Mouse (Mus musculus): Measurements from ENCODE around the gene Ncdn. TPM values are rescaled to one million over a fixed set of nuclear protein-coding genes. Genes with fewer than 3 reads are reported as not detected.

Ncdn gene
- total RNA-seq, 1 experiment from 2014 or later: 6.6 TPM

DNA sequence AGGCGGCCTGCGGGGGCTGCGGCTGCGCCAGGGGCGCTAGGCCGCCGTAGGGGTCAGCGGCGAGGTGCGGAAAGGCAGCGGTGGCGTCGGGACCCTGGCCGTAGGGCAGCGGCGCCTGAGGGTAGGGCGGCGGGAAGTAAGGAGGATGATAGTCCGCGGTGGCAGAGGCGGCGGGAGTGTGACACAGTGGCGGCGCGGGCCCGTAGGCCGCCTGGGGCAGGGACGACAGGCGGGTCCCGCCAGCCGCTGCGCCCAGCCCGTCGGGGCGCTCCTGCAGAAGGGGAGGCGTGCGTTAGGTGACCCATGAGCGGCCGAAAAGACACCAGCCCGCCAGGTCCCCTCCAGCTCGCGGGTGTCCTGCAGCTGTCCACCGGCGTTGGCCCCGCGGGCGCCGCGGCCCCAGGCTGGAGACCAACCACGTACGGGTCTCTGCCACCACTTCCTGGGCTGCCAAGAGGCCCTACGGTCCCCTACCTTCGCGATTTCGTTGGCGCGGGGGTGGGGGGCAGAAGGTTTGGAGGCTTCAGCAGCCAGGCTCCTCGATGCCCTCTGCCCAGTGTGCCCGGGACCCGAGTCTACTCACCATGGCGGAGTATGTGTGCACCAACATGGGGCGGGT, 17.7 kb downstream of the Ncdn start:
- ATAC-seq (ENCODE audit: extremely low read depth, insufficient number of reproducible peaks, low FRiP score, poor library complexity, severe bottlenecking): no peak

DNA sequence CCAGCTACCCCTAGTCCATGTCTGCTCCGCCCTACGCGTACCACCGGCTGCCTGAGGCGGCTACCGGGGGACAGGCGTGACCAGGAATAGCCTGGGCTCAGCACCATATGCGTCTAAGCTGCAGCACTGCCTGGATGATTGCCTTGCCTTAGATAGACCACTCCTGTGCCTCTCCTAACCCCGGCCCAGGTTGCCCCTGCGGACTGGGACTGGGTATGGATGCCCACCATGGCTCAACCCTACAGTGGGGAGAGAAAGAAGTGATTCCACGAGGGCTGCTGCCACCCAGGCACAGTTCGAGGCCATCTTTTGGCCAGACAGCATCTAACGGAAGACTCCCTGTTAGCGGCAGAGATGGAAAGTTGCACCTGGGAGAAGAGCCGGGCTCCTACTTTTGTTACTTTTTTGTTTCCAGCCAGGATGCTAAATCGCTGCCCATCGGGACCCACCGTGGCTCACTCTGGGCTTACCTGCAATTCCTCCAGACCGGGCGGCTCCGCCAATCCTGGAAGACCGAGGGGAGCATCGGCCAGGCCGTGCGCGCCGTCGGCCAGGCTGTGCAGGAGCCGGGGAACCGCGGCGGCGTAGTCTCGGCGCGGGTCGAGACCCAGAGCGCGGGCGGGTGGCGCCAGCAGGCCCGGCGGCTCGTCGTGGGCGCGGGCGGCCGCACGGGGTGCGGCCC, 18.4 kb downstream of the Ncdn start:
- ATAC-seq (ENCODE audit: extremely low read depth, insufficient number of reproducible peaks, low FRiP score, poor library complexity, severe bottlenecking): no peak

DNA sequence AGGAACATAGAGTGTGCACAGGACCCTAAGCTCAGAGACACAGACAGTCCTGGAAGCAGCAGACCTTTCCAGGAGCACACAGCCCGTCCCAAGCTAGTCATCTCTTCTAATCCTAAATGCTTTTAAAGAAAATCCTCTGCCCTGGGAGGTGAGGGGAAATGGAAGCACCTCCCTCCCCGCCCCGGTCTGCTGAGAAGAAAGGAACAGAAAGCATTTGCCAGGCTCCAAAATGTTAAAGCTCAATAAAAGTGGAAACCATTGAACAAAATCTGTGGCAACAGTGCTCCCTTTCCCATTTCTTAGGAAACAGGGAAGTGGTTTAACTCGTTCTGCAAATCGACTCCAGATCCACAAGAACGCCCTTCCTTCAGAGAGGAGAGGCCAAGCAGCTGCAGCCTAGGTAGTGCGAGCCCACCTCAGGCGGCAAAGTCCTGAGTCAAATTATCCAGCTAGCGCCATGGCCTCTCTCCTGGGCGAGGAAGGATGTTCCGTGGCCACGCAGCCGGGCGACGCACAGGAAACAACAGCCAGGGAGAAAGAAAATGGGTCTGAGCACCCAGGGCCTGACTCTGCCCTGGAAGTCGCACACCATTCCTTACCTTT, 19.1 kb downstream of the Ncdn start:
- ATAC-seq (ENCODE audit: extremely low read depth, insufficient number of reproducible peaks, low FRiP score, poor library complexity, severe bottlenecking): no peak

DNA sequence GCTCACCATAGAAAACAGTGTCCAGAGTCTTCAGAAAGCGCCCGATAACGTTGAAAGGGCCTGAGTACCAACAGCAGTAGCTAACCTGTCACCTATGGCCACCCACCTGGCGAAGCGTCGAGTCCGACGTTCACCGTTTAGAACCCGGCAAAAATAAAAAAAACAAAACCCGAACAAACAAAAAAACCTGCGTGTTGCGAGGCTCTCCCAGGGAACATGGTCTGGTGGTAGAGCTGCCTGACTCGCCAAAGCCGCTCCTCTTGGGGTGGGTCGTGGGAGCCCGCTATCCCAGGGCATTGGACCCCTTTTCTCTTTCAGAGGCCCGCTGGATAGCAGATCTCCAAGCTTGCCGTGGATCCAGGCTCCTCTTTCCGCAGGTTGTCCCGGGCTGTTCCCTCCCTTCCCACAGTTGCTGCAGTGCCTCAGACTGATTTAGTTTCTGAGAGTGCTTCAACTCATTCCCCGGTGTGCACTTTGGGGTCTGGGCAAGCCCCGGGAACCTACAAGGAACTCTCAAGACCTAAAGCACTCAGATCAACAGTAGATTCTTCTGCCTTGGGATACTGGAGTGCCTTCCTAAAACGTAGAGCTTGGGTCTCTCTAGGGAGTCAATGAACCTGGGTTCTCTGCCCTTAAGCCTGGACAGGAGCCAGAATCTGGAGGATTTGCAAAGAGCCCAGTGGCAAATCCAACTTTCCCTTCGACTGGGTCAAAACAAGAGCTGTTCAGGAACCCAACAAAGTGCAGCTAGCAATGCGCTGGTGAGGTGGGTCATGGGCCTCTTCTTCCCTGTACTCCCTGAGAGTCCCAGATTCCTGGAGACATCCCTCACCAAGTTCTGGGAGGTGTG, 20.5 kb downstream of the Ncdn start:
- ATAC-seq (ENCODE audit: extremely low read depth, insufficient number of reproducible peaks, low FRiP score, poor library complexity, severe bottlenecking): no peak

DNA sequence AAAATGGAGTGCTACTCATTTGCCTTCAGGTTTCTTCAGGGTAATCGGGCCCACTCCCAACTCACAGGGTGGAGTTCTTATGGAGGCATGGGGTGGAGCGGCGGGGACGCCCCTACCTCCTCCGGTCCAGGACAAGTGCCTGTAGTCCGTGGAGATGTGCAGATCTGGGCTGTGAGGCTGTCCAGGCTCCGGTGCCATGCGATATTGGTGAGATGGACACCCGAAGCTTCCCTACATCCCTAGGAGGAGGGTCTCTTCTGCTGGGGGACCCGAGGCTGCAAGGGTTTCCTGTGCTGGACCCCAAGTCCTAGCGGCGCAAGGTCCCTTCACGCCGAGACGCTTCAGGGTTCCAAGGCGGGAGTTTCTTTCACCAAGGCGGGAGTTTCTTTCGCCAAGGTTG, 21.1 kb downstream of the Ncdn start:
- ATAC-seq (ENCODE audit: extremely low read depth, insufficient number of reproducible peaks, low FRiP score, poor library complexity, severe bottlenecking): no peak

DNA sequence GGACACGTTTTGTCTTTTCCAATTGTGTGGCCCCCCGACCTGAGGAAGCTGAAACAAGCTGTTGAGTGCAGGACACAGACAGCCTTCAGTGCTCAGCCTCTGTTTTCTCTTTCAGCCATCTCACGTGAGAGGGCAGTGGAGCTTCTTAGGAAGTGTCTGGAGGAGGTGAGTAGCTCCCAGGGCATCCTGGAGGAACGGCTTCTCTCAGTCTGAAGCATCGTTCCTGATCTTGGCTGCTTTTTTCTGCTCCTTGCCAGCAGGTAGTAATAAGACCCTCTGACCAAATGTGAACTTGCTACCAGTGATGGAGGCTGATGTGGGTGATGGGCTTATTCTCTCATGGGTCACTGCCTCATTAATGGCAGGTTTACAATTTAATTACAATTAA, 45.8 kb downstream of the Ncdn start:
- no peak for ATAC-seq (ENCODE audit: extremely low read depth, insufficient number of reproducible peaks, low FRiP score, poor library complexity, severe bottlenecking)

DNA sequence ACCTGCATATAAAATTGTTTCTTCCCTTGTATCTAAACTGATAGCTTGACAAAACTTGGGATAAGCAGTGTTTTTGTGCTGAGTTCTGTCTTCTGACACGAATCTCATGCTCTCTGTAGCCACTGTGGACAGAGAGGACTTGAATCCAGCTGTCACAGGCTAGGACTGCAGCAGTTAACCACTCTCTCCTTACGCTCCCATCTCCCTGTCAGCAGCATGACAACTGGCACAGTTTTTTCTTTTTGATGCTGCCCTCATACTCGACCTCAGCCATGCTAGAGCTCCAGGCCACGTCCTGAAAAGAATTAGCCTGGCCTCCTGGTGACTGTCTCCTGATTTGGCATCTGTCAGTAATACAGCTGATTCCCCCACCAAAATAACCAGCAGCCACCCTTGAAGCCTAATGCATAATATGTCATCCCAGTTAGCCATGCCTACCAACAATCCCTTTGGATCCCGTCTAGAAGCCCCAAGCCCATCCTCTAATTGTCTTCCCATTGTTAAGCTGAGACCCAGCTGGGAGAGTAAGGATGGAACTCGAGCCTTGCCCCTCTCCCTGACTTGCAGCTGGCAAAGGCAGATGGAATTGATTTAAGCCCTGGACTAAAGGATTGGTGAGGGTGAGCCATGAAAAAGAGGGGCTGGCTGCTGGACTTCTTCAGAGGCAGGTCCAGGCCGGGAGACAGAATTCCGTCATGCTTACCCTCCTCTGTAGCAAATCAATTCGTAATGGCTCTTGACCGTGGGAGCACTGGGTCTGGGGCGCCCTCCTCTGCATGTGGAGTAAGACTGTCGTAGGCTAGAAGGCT, 46.4 kb downstream of the Ncdn start:
- ATAC-seq (ENCODE audit: extremely low read depth, insufficient number of reproducible peaks, low FRiP score, poor library complexity, severe bottlenecking): no peak

DNA sequence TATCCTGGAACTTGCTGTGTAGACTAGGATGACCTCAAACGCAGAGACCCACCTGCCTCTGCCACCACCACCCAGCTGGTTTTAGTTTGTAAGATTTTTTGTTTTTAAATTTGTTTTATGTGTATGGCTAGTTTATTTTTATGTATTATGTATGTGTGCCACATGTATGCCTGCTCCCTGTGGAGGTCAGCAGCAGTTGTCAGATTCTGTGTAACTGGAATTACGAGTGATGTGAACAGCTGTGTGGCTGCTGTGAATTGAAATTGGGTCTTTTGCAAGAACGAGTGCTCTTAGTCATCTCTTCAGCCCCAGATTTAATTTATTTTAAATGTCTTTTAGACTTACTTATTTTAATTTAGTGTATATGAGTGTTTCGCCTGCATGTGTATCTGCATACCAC, 56.3 kb downstream of the Ncdn start:
- no peak for ATAC-seq (ENCODE audit: extremely low read depth, insufficient number of reproducible peaks, low FRiP score, poor library complexity, severe bottlenecking)

Other genes starting within 250 kb of the Ncdn start
- 18.7 and 22.1 TPM in 2 replicates for gene Ago4, start 220.0 kb downstream of the Ncdn start, total RNA-seq (2017)
- gene Clspn, start 196.5 kb downstream of the Ncdn start, total RNA-seq (2017): 4.5 and 9.7 TPM in 2 replicates
- 0.74 TPM in 1 of 2 replicates, not detected in the other for gene 5730409E04Rik, start 143.6 kb downstream of the Ncdn start, total RNA-seq (2017)
- 38.3 and 42.8 TPM in 2 replicates for gene Psmb2, start 75.8 kb downstream of the Ncdn start, total RNA-seq (2017)
- gene Tfap2e, start 17.2 kb downstream of the Ncdn start, total RNA-seq (2017): not detected in 2 replicates
- gene AU040320, start 106 bp upstream of the Ncdn start, total RNA-seq (2017): 35.0 and 36.4 TPM in 2 replicates
- 27.4 and 40.6 TPM in 2 replicates for gene Zmym4, start 214.7 kb upstream of the Ncdn start, total RNA-seq (2017)

Measured in neutrophil, adult 5-6 weeks (primary cell).